Mouse (Mus musculus) midbrain, embryonic 13.5 days (tissue): ENCODE data around the gene Usp18. TPM values are rescaled to one million over a fixed set of nuclear protein-coding genes. Genes with fewer than 3 reads are reported as not detected.

Experiments used
- ATAC-seq: fragments of 200-750 bp; cut with Nextera tagmentation; 2 replicates; pipeline ENCODE4 v1.8.0; 2017; ENCODE audit warnings: mild to moderate bottlenecking, moderate TSS enrichment, moderate library complexity
- H3K27ac ChIP-seq: fragments of 300-500 bp; sonication (generic); 2 replicates; pipeline ENCODE4 v1.5.1; 2015; ENCODE audit warnings: inconsistent platforms, mild to moderate bottlenecking, moderate library complexity
- H3K27me3 ChIP-seq: fragments of 300-500 bp; sonication (generic); 2 replicates; pipeline ENCODE4 v1.6.1; 2015; ENCODE audit warnings: mild to moderate bottlenecking, inconsistent platforms
- H3K36me3 ChIP-seq: fragments of 300-500 bp; sonication (generic); 2 replicates; pipeline ENCODE4 v1.6.1; 2015; ENCODE audit warnings: mild to moderate bottlenecking, inconsistent platforms
- H3K4me1 ChIP-seq: fragments of 300-500 bp; sonication (generic); replicated peaks from 2 replicates; pipeline ENCODE4 v1.6.1; 2015; ENCODE audit warnings: inconsistent platforms
- H3K4me2 ChIP-seq: fragments of 300-500 bp; sonication (generic); replicated peaks from 2 replicates; pipeline ENCODE4 v1.6.1; 2015; ENCODE audit warnings: moderate library complexity, mild to moderate bottlenecking, inconsistent platforms
- H3K4me3 ChIP-seq: fragments of 300-500 bp; sonication (generic); replicated peaks from 2 replicates; pipeline ENCODE4 v1.5.1; 2015; ENCODE audit warnings: mild to moderate bottlenecking, inconsistent platforms
- H3K9ac ChIP-seq: fragments of 300-500 bp; sonication (generic); replicated peaks from 2 replicates; pipeline ENCODE4 v1.6.1; 2015; ENCODE audit warnings: mild to moderate bottlenecking, inconsistent platforms
- H3K9me3 ChIP-seq: fragments of 300-500 bp; sonication (generic); 2 replicates; pipeline ENCODE4 v1.6.1; 2016; ENCODE audit warnings: mild to moderate bottlenecking, inconsistent platforms
- WGBS: fragments of 180-500 bp; shearing (Covaris S2); methylation state at CpG from one replicate; pipeline ENCODE4 v1.1.7; 2015; 5-methylcytosine and 5-hydroxymethylcytosine counted together
- polyA plus RNA-seq: library from polyadenylated mRNA; unstranded; fragments of >200 nt; fragmentation: Nextera tagmentation; extraction: Ambion mirVana; gene quantifications from 2 replicates; pipeline ENCODE4 v1.2.1, GENCODE M21; 2015

Usp18 gene
- polyA plus RNA-seq, 1 experiment from 2014 or later: 0.89 TPM

- no peak for ATAC-seq
- Histone ChIP-seq H3K27ac (no peak overlapping the region), H3K9ac (no peak overlapping the region), H3K4me3 (no peak overlapping the region), H3K9me3 (no peaks in the 10 kb centered on the region), H3K4me2 (no peak overlapping the region), H3K36me3 (no peaks in the 10 kb centered on the region), H3K4me1 (no peaks in the 10 kb centered on the region), H3K27me3 (no peaks in the 10 kb centered on the region)
- WGBS: 89% methylated on average over 6 of the region's 6 CpGs
These were observed 65.3 kb downstream of the Usp18 start for GRCm38 (mm10) chr6:121310984-121311383.

GRCm38 (mm10) chr6:121319099-121319498 is 73.4 kb downstream of the Usp18 start:
- WGBS: 69% methylated on average over 6 of the region's 6 CpGs
- H3K4me2 ChIP-seq: no peak overlapping the region
- H3K27me3 ChIP-seq: no peaks in the 10 kb centered on the region
- H3K27ac ChIP-seq: no peak overlapping the region
- no peak overlapping the region for H3K9ac ChIP-seq
- no peaks in the 10 kb centered on the region for H3K36me3 ChIP-seq
- no peaks in the 10 kb centered on the region for H3K4me1 ChIP-seq
- H3K9me3 ChIP-seq: no peaks in the 10 kb centered on the region
- no peak overlapping the region for H3K4me3 ChIP-seq
- no peak for ATAC-seq

Other genes with a start within 250 kb of the Usp18 start
- 29.7 and 35.7 TPM in 2 replicates for gene Mical3, start 114.9 kb upstream of the Usp18 start, polyA plus RNA-seq
- 13.0 and 14.5 TPM in 2 replicates for gene Pex26, start 62.2 kb upstream of the Usp18 start, polyA plus RNA-seq
- gene Tuba8, start 35.2 kb upstream of the Usp18 start, polyA plus RNA-seq: 0.15 and 0.19 TPM in 2 replicates
- gene Slc6a13, start 54.3 kb downstream of the Usp18 start, polyA plus RNA-seq: 19.7 and 23.8 TPM in 2 replicates
- 0.52 and 1.3 TPM in 2 replicates for gene Slc6a12, start 97.2 kb downstream of the Usp18 start, polyA plus RNA-seq
- 6.7 and 7.0 TPM in 2 replicates for gene Iqsec3, start 227.8 kb downstream of the Usp18 start, polyA plus RNA-seq